Mouse (Mus musculus): ENCODE results near the gene Cfap74. TPM values are rescaled to one million over a fixed set of nuclear protein-coding genes. Genes with fewer than 3 reads are reported as not detected.

Gene Cfap74
- polyA plus RNA-seq, 1 experiment from 2014 or later, result 9.1 TPM

GRCm38 (mm10) chr4:155491529-155492130 lies 82.6 kb downstream of the Cfap74 start:
- ATAC-seq (replicated peaks; ENCODE audit: low FRiP score) (peak; percentile 62), DNase-seq (ENCODE audit: low spot score) (peak; percentile 78)
- Histone ChIP-seq H3K9me3 (ENCODE audit: control insufficient read depth, low read length) (no peaks in the 10 kb centered on the region), H3K27me3 (ENCODE audit: control insufficient read depth, insufficient read depth, low read length) (no peaks in the 10 kb centered on the region), H3K27ac (ENCODE audit: low read depth, low read length) (peak overlapping the region; percentile 90), H3K4me2 (ENCODE audit: low read depth, low read length, severe bottlenecking) (peak overlapping the region; percentile 73), H3K9ac (ENCODE audit: low read length) (peak overlapping the region; percentile 100), H3K36me3 (ENCODE audit: control insufficient read depth, insufficient read depth, low read length) (no peaks in the 10 kb centered on the region), H3K4me3 (ENCODE audit: low read depth, low read length) (peak overlapping the region; percentile 99), H3K4me1 (replicated peaks; ENCODE audit: control insufficient read depth, insufficient read depth, low read length) (peaks cover 6% of the 10 kb centered on the region)
- WGBS, result under 1% methylated on average over 44 of the region's 54 CpGs

GRCm38 (mm10) chr4:155492131-155492633 lies 83.2 kb downstream of the Cfap74 start:
- H3K9me3 ChIP-seq (ENCODE audit: control insufficient read depth, low read length), result no peaks in the 10 kb centered on the region
- peak overlapping the region; percentile 73 for H3K4me2 ChIP-seq (ENCODE audit: low read depth, low read length, severe bottlenecking)
- H3K4me3 ChIP-seq (ENCODE audit: low read depth, low read length), result peak overlapping the region; percentile 99
- ATAC-seq (replicated peaks; ENCODE audit: low FRiP score), result peak; percentile 42
- H3K27me3 ChIP-seq (ENCODE audit: control insufficient read depth, insufficient read depth, low read length), result no peaks in the 10 kb centered on the region
- 0% methylated on average over 46 of the region's 51 CpGs for WGBS
- peak; percentile 84 for DNase-seq (ENCODE audit: low spot score)
- H3K36me3 ChIP-seq (ENCODE audit: control insufficient read depth, insufficient read depth, low read length), result no peaks in the 10 kb centered on the region
- H3K9ac ChIP-seq (ENCODE audit: low read length), result peak overlapping the region; percentile 100
- peaks cover 6% of the 10 kb centered on the region for H3K4me1 ChIP-seq (replicated peaks; ENCODE audit: control insufficient read depth, insufficient read depth, low read length)
- H3K27ac ChIP-seq (ENCODE audit: low read depth, low read length), result peak overlapping the region; percentile 90

GRCm38 (mm10) chr4:155494891-155495290 lies 85.9 kb downstream of the Cfap74 start:
- Histone ChIP-seq H3K4me2 (ENCODE audit: low read depth, low read length, severe bottlenecking) (no peak overlapping the region), H3K27me3 (ENCODE audit: control insufficient read depth, insufficient read depth, low read length) (no peaks in the 10 kb centered on the region), H3K4me1 (replicated peaks; ENCODE audit: control insufficient read depth, insufficient read depth, low read length) (peaks cover 6% of the 10 kb centered on the region), H3K4me3 (ENCODE audit: low read depth, low read length) (no peak overlapping the region), H3K27ac (ENCODE audit: low read depth, low read length) (no peak overlapping the region), H3K9me3 (ENCODE audit: control insufficient read depth, low read length) (no peaks in the 10 kb centered on the region), H3K9ac (ENCODE audit: low read length) (no peak overlapping the region), H3K36me3 (ENCODE audit: control insufficient read depth, insufficient read depth, low read length) (no peaks in the 10 kb centered on the region)
- WGBS, result 87% methylated on average over 4 of the region's 4 CpGs
- ATAC-seq (replicated peaks; ENCODE audit: low FRiP score), result no peak
- no peak for DNase-seq (ENCODE audit: low spot score)

- WGBS, result 88% methylated on average over 3 of the region's 3 CpGs
- H3K27me3 ChIP-seq (ENCODE audit: control insufficient read depth, insufficient read depth, low read length), result no peaks in the 10 kb centered on the region
- H3K9ac ChIP-seq (ENCODE audit: low read length), result no peak overlapping the region
- H3K36me3 ChIP-seq (ENCODE audit: control insufficient read depth, insufficient read depth, low read length), result no peaks in the 10 kb centered on the region
- H3K4me2 ChIP-seq (ENCODE audit: low read depth, low read length, severe bottlenecking), result no peak overlapping the region
- DNase-seq (ENCODE audit: low spot score) (no peak), ATAC-seq (replicated peaks; ENCODE audit: low FRiP score) (no peak)
- H3K9me3 ChIP-seq (ENCODE audit: control insufficient read depth, low read length), result no peaks in the 10 kb centered on the region
- H3K4me3 ChIP-seq (ENCODE audit: low read depth, low read length), result no peak overlapping the region
- H3K4me1 ChIP-seq (replicated peaks; ENCODE audit: control insufficient read depth, insufficient read depth, low read length), result peaks cover 2% of the 10 kb centered on the region; the same call in 1 of the 2 replicates
- no peak overlapping the region for H3K27ac ChIP-seq (ENCODE audit: low read depth, low read length)
Measured at GRCm38 (mm10) chr4:155497963-155498362, 89.0 kb downstream of the Cfap74 start.

GRCm38 (mm10) chr4:155501126-155501525 lies 92.1 kb downstream of the Cfap74 start:
- no peak for DNase-seq (ENCODE audit: low spot score)
- Histone ChIP-seq H3K9ac (ENCODE audit: low read length) (no peak overlapping the region), H3K27me3 (ENCODE audit: control insufficient read depth, insufficient read depth, low read length) (no peaks in the 10 kb centered on the region), H3K4me2 (ENCODE audit: low read depth, low read length, severe bottlenecking) (no peak overlapping the region), H3K36me3 (ENCODE audit: control insufficient read depth, insufficient read depth, low read length) (no peaks in the 10 kb centered on the region), H3K27ac (ENCODE audit: low read depth, low read length) (no peak overlapping the region), H3K4me3 (ENCODE audit: low read depth, low read length) (no peak overlapping the region), H3K4me1 (replicated peaks; ENCODE audit: control insufficient read depth, insufficient read depth, low read length) (no peaks in the 10 kb centered on the region), H3K9me3 (ENCODE audit: control insufficient read depth, low read length) (no peaks in the 10 kb centered on the region)
- ATAC-seq (replicated peaks; ENCODE audit: low FRiP score), result no peak
- 91% methylated on average over 2 of the region's 2 CpGs for WGBS

GRCm38 (mm10) chr4:155505067-155505466 lies 96.1 kb downstream of the Cfap74 start:
- ATAC-seq (replicated peaks; ENCODE audit: low FRiP score), result no peak
- 81% methylated on average over 8 of the region's 8 CpGs for WGBS

GRCm38 (mm10) chr4:155505671-155506295 lies 96.8 kb downstream of the Cfap74 start:
- H3K4me2 ChIP-seq (ENCODE audit: low read depth, low read length, severe bottlenecking), result no peak overlapping the region
- no peaks in the 10 kb centered on the region for H3K27me3 ChIP-seq (ENCODE audit: control insufficient read depth, insufficient read depth, low read length)
- WGBS, result 86% methylated on average over 5 of the region's 5 CpGs
- no peaks in the 10 kb centered on the region for H3K4me1 ChIP-seq (replicated peaks; ENCODE audit: control insufficient read depth, insufficient read depth, low read length)
- H3K36me3 ChIP-seq (ENCODE audit: control insufficient read depth, insufficient read depth, low read length), result no peaks in the 10 kb centered on the region
- ATAC-seq (replicated peaks; ENCODE audit: low FRiP score) (no peak), DNase-seq (ENCODE audit: low spot score) (no peak)
- no peak overlapping the region for H3K27ac ChIP-seq (ENCODE audit: low read depth, low read length)
- no peak overlapping the region for H3K4me3 ChIP-seq (ENCODE audit: low read depth, low read length)
- no peak overlapping the region for H3K9ac ChIP-seq (ENCODE audit: low read length)
- H3K9me3 ChIP-seq (ENCODE audit: control insufficient read depth, low read length), result no peaks in the 10 kb centered on the region

More at GRCm38 (mm10) chr4:155505067-155505466, 96.1 kb downstream of the Cfap74 start:
- no peaks in the 10 kb centered on the region for H3K36me3 ChIP-seq (ENCODE audit: control insufficient read depth, insufficient read depth, low read length)
- no peak overlapping the region for H3K9ac ChIP-seq (ENCODE audit: low read length)
- H3K4me3 ChIP-seq (ENCODE audit: low read depth, low read length), result no peak overlapping the region
- H3K27ac ChIP-seq (ENCODE audit: low read depth, low read length), result no peak overlapping the region
- no peaks in the 10 kb centered on the region for H3K4me1 ChIP-seq (replicated peaks; ENCODE audit: control insufficient read depth, insufficient read depth, low read length)
- no peaks in the 10 kb centered on the region for H3K27me3 ChIP-seq (ENCODE audit: control insufficient read depth, insufficient read depth, low read length)
- no peak overlapping the region for H3K4me2 ChIP-seq (ENCODE audit: low read depth, low read length, severe bottlenecking)
- no peaks in the 10 kb centered on the region for H3K9me3 ChIP-seq (ENCODE audit: control insufficient read depth, low read length)
- DNase-seq (ENCODE audit: low spot score), result no peak

GRCm38 (mm10) chr4:155508614-155509013 lies 99.6 kb downstream of the Cfap74 start:
- Histone ChIP-seq H3K4me2 (ENCODE audit: low read depth, low read length, severe bottlenecking) (no peak overlapping the region), H3K4me1 (replicated peaks; ENCODE audit: control insufficient read depth, insufficient read depth, low read length) (no peaks in the 10 kb centered on the region), H3K27ac (ENCODE audit: low read depth, low read length) (no peak overlapping the region), H3K36me3 (ENCODE audit: control insufficient read depth, insufficient read depth, low read length) (no peaks in the 10 kb centered on the region), H3K4me3 (ENCODE audit: low read depth, low read length) (no peak overlapping the region), H3K27me3 (ENCODE audit: control insufficient read depth, insufficient read depth, low read length) (no peaks in the 10 kb centered on the region), H3K9me3 (ENCODE audit: control insufficient read depth, low read length) (no peaks in the 10 kb centered on the region), H3K9ac (ENCODE audit: low read length) (no peak overlapping the region)
- WGBS, result 93% methylated on average over 4 of the region's 4 CpGs
- no peak for ATAC-seq (replicated peaks; ENCODE audit: low FRiP score)
- no peak for DNase-seq (ENCODE audit: low spot score)

- Histone ChIP-seq H3K4me3 (ENCODE audit: low read depth, low read length) (no peak overlapping the region), H3K36me3 (ENCODE audit: control insufficient read depth, insufficient read depth, low read length) (no peaks in the 10 kb centered on the region), H3K9me3 (ENCODE audit: control insufficient read depth, low read length) (no peaks in the 10 kb centered on the region), H3K9ac (ENCODE audit: low read length) (no peak overlapping the region), H3K4me1 (replicated peaks; ENCODE audit: control insufficient read depth, insufficient read depth, low read length) (no peaks in the 10 kb centered on the region), H3K4me2 (ENCODE audit: low read depth, low read length, severe bottlenecking) (no peak overlapping the region), H3K27ac (ENCODE audit: low read depth, low read length) (no peak overlapping the region), H3K27me3 (ENCODE audit: control insufficient read depth, insufficient read depth, low read length) (no peaks in the 10 kb centered on the region)
- 76% methylated on average over 1 of the region's 1 CpGs for WGBS
- DNase-seq (ENCODE audit: low spot score), result no peak
- no peak for ATAC-seq (replicated peaks; ENCODE audit: low FRiP score)
Measured at GRCm38 (mm10) chr4:155510981-155511380, 102.0 kb downstream of the Cfap74 start.
